Mouse (Mus musculus): ENCODE results near the gene Rbm48. TPM values are rescaled to one million over a fixed set of nuclear protein-coding genes. Genes with fewer than 3 reads are reported as not detected.

Gene Rbm48
- total RNA-seq, 2 experiments from 2014 or later = 4.8 to 5.8 TPM

DNA sequence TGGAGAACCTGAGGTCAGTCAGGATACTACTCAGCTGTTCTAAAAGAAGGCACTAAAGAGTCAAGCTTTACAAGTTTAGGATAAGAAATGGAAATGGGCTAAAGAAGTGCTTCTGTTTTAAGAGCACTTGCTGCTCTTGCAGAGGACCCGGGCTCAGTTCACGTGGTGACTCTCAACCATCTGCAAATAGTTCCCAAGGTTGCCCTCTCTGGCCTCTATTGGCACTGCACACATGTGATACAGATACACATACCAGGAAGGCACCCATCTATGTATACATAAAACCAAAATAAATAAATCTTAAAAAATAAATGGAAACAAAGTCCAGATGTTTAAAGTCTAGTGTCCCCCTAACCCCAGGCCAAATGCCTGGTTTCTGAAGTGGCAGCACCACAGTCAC is 21.6 kb downstream of the Rbm48 start:
- intact Hi-C loops (cut with DNase I; ENCODE audit: low total_unique reads) = no loop called here
- DNase-seq = no peak

DNA sequence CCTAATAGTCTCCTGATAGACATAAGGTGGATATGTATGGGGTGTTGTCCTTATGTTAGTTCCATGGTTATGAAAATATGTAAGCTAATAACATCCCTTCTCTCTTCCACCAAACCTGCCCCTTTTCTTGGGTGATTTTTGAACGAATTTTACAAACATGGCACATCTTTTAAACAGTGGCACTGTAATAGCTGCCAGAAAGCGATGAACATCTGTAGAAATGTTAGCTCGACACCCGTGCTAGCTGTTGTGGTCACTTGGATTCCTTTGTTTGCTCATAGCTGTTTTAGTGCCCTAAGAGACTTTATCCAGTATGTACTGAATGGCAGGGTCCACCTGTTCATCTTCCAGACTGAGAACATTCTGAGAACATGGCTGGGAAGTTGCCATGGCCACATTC is 25.1 kb downstream of the Rbm48 start, which contains the start of gene 1700109H08Rik:
1700109H08Rik (plus strand) TSS at position 301 of the 400 bp plus-strand sequence.
- intact Hi-C loops (cut with DNase I; ENCODE audit: low total_unique reads) = no loop called here
- DNase-seq = no peak

DNA sequence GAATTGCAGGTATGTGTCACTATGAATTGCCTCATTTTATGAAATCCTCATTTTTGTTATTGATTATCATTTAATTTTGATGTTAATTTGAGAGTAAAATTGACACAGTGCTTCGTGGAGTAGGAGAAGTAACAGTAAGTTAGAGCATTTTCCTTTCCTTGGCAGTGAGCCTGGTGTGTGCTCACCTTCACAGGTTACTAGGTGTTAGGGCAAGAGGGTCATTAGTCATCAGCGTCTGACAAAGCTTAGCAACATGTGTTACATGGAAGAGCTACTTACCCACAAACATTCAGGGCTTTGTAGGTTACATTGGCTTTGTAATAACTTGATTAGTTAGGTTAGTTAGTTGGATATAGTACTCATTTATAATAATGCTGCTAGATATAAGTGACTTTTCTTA is 42.2 kb downstream of the Rbm48 start:
- intact Hi-C loops (cut with DNase I; ENCODE audit: low total_unique reads) = no loop called here
- DNase-seq = no peak

DNA sequence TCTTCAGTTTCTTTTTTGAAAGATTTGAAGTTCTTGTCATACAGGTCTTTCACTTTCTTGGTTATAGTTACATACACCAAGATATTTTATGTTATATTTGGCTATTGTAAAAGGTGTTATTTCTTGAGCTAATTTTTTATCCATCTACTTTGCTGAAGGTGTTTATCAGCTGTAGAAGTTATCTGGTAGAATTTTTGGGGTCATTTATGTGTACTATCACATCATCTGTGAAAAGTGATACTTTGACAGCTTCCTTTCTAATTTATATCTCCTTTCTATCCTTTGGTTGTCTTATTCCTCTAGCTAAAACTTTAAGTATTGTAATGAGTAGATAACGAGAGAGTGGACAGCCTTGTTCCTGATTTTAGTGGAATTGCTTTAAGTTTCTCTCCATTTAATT is 44.9 kb downstream of the Rbm48 start:
- DNase-seq = no peak
- intact Hi-C loops (cut with DNase I; ENCODE audit: low total_unique reads) = no loop called here

- DNase-seq = no peak
- intact Hi-C loops (cut with DNase I; ENCODE audit: low total_unique reads) = no loop called here
Measured at GRCm38 (mm10) chr5:3546226-3546625, 50.2 kb downstream of the Rbm48 start.

DNA sequence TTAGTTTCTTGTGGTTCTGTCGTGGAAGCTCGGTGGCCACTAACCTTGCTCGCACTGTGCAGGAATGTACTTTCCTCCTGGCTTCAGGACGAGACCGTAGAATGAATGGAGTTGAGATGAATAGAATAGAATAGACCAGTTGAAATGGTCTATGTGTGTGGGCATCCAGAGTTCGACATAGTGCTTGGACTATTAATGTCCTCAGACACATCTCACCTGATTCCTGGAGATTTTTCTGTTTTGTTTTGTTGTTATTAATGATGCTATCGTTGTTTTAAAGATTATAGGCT is 52.0 kb downstream of the Rbm48 start:
- intact Hi-C loops (cut with DNase I; ENCODE audit: low total_unique reads) = no loop called here
- no peak for DNase-seq

- peak; percentile 96 for DNase-seq
- intact Hi-C loops (cut with DNase I; ENCODE audit: low total_unique reads) = no loop called here
Measured at GRCm38 (mm10) chr5:3543629-3544479, 52.5 kb downstream of the Rbm48 start, which contains the start of gene Fam133b. TSS of gene Fam133b (plus strand) at chr5:3543833.

- DNase-seq = no peak
- intact Hi-C loops (cut with DNase I; ENCODE audit: low total_unique reads) = no loop called here
Measured at GRCm38 (mm10) chr5:3541871-3542270, 54.5 kb downstream of the Rbm48 start.

- intact Hi-C loops (cut with DNase I; ENCODE audit: low total_unique reads) = no loop called here
Measured at GRCm38 (mm10) chr5:3538505-3539472, 57.6 kb downstream of the Rbm48 start.

GRCm38 (mm10) chr5:3536592-3537212 is 59.7 kb downstream of the Rbm48 start:
- DNase-seq = no peak
- intact Hi-C loops (cut with DNase I; ENCODE audit: low total_unique reads) = no loop called here

More at GRCm38 (mm10) chr5:3538505-3539472, 57.6 kb downstream of the Rbm48 start:
- DNase-seq = no peak

Other genes starting within 250 kb of the Rbm48 start
- gene Fam133b, start 52.8 kb downstream of the Rbm48 start, total RNA-seq (2021) = 10 to 100 TPM; 12.6 to 14.2 TPM
- gene 1700109H08Rik, start 25.0 kb downstream of the Rbm48 start, total RNA-seq (2021) = 1 to 10 TPM; 3.6 TPM
- gene Pex1, start 519 bp downstream of the Rbm48 start, total RNA-seq (2021) = 1 to 10 TPM; 5.6 to 7.4 TPM
- not detected for gene Tmbim7, start 54.6 kb upstream of the Rbm48 start, total RNA-seq (2021)
- gene Gatad1, start 60.6 kb upstream of the Rbm48 start, total RNA-seq (2021) = 10 to 100 TPM; 63.6 to 70.5 TPM
- 10 to 100 TPM; 18.2 to 19.0 TPM for gene Ankib1, start 206.3 kb upstream of the Rbm48 start, total RNA-seq (2021)
- gene Krit1, start 206.6 kb upstream of the Rbm48 start, total RNA-seq (2021) = 10 to 100 TPM; 14.5 to 15.3 TPM
- gene Lrrd1, start 248.6 kb upstream of the Rbm48 start, total RNA-seq (2021) = not detected